Mouse (Mus musculus) hindbrain, embryonic 14.5 days (tissue): ENCODE data around the gene Man1a. TPM values are rescaled to one million over a fixed set of nuclear protein-coding genes. Genes with fewer than 3 reads are reported as not detected.

Experiments
- ATAC-seq: fragments of 200-750 bp; cut with Nextera tagmentation; 2 replicates; pipeline ENCODE4 v1.8.0; 2017; ENCODE audit warnings: moderate number of reproducible peaks, mild to moderate bottlenecking, moderate TSS enrichment, moderate library complexity; ENCODE audit not compliant: low FRiP score
- DNase-seq: peaks from one replicate; pipeline ENCODE4 v3.0.0-alpha.2; 2015; ENCODE audit warnings: low spot score
- H3K27ac ChIP-seq: fragments of 300-500 bp; sonication (generic); 2 replicates; pipeline ENCODE4 v1.5.1; 2014; ENCODE audit warnings: mild to moderate bottlenecking, moderate library complexity
- H3K27me3 ChIP-seq: fragments of 300-500 bp; sonication (generic); 2 replicates; pipeline ENCODE4 v1.6.1; 2014; ENCODE audit warnings: mild to moderate bottlenecking, low read length, mixed read lengths; ENCODE audit not compliant: control insufficient read depth, insufficient read depth
- H3K36me3 ChIP-seq: fragments of 300-500 bp; sonication (generic); replicated peaks from 2 replicates; pipeline ENCODE4 v1.6.1; 2014; ENCODE audit not compliant: control insufficient read depth, insufficient read depth
- H3K4me1 ChIP-seq: fragments of 300-500 bp; sonication (generic); replicated peaks from 2 replicates; pipeline ENCODE4 v1.6.1; 2014; ENCODE audit warnings: antibody characterized with exemption, low read length, mixed read lengths; ENCODE audit not compliant: control insufficient read depth, insufficient read depth
- H3K4me2 ChIP-seq: fragments of 300-500 bp; sonication (generic); replicated peaks from 2 replicates; pipeline ENCODE4 v1.6.1; 2014; ENCODE audit warnings: mild to moderate bottlenecking, moderate library complexity
- H3K4me3 ChIP-seq: fragments of 300-500 bp; sonication (generic); replicated peaks from 2 replicates; pipeline ENCODE4 v1.5.1; 2014; ENCODE audit warnings: mild to moderate bottlenecking, low read length
- H3K9ac ChIP-seq: fragments of 300-500 bp; sonication (generic); 2 replicates; pipeline ENCODE4 v1.6.1; 2014
- H3K9me3 ChIP-seq: fragments of 300-500 bp; sonication (generic); 2 replicates; pipeline ENCODE4 v1.6.1; 2016; ENCODE audit warnings: low read length; ENCODE audit not compliant: control insufficient read depth
- WGBS: fragments of 180-500 bp; shearing (Covaris S2); extraction: QIAGEN DNeasy Blood & Tissue Kit; methylation state at CpG from one replicate; pipeline ENCODE4 v1.1.7; 2014; 5-methylcytosine and 5-hydroxymethylcytosine counted together
- polyA plus RNA-seq: library from polyadenylated mRNA; unstranded; fragments of >200 nt; fragmentation: Nextera tagmentation; extraction: Ambion mirVana; gene quantifications from 2 replicates; pipeline ENCODE4 v1.2.1, GENCODE M21; 2014

Gene Man1a
- polyA plus RNA-seq, 1 experiment from 2014 or later = 7.9 TPM

GRCm38 (mm10) chr10:54047885-54048284, 28.5 kb downstream of the Man1a start:
- Histone ChIP-seq H3K9me3 (no peaks in the 10 kb centered on the region), H3K9ac (no peak overlapping the region), H3K27me3 (no peaks in the 10 kb centered on the region), H3K4me2 (no peak overlapping the region), H3K4me3 (no peak overlapping the region), H3K4me1 (no peaks in the 10 kb centered on the region), H3K36me3 (no peaks in the 10 kb centered on the region), H3K27ac (no peak overlapping the region)
- 90% methylated on average over 4 of the region's 4 CpGs for WGBS
- no peak for DNase-seq
- ATAC-seq = no peak

GRCm38 (mm10) chr10:54043358-54043757, 33.1 kb downstream of the Man1a start:
- H3K9ac ChIP-seq = no peak overlapping the region
- 98% methylated on average over 3 of the region's 3 CpGs for WGBS
- H3K27me3 ChIP-seq = no peaks in the 10 kb centered on the region
- H3K9me3 ChIP-seq = no peaks in the 10 kb centered on the region
- no peak overlapping the region for H3K4me3 ChIP-seq
- ATAC-seq (no peak), DNase-seq (no peak)
- H3K4me2 ChIP-seq = no peak overlapping the region
- H3K27ac ChIP-seq = no peak overlapping the region
- H3K36me3 ChIP-seq = no peaks in the 10 kb centered on the region
- H3K4me1 ChIP-seq = no peaks in the 10 kb centered on the region

- ATAC-seq = no peak
- WGBS = 91% methylated on average over 7 of the region's 7 CpGs
These were observed 34.1 kb downstream of the Man1a start for GRCm38 (mm10) chr10:54042212-54042840.

GRCm38 (mm10) chr10:54040261-54041165, 35.9 kb downstream of the Man1a start:
- no peaks in the 10 kb centered on the region for H3K9me3 ChIP-seq
- H3K27me3 ChIP-seq = no peaks in the 10 kb centered on the region
- 87% methylated on average over 11 of the region's 11 CpGs for WGBS
- H3K4me2 ChIP-seq = no peak overlapping the region
- no peaks in the 10 kb centered on the region for H3K4me1 ChIP-seq
- H3K36me3 ChIP-seq = no peaks in the 10 kb centered on the region
- DNase-seq (no peak), ATAC-seq (peak; percentile 48; the same call in 1 of the 2 replicates)
- no peak overlapping the region for H3K4me3 ChIP-seq
- no peak overlapping the region for H3K9ac ChIP-seq
- H3K27ac ChIP-seq = no peak overlapping the region

More at GRCm38 (mm10) chr10:54042212-54042840, 34.1 kb downstream of the Man1a start:
- Histone ChIP-seq H3K27me3 (no peaks in the 10 kb centered on the region), H3K36me3 (no peaks in the 10 kb centered on the region), H3K4me1 (no peaks in the 10 kb centered on the region), H3K4me3 (no peak overlapping the region), H3K9ac (no peak overlapping the region), H3K9me3 (no peaks in the 10 kb centered on the region), H3K4me2 (no peak overlapping the region), H3K27ac (no peak overlapping the region)
- no peak for DNase-seq

GRCm38 (mm10) chr10:54039754-54040153, 36.7 kb downstream of the Man1a start:
- no peak for ATAC-seq
- WGBS = 90% methylated on average over 4 of the region's 4 CpGs
- Histone ChIP-seq H3K27ac (no peak overlapping the region), H3K27me3 (no peaks in the 10 kb centered on the region), H3K9me3 (no peaks in the 10 kb centered on the region), H3K4me1 (no peaks in the 10 kb centered on the region), H3K36me3 (no peaks in the 10 kb centered on the region), H3K4me2 (no peak overlapping the region), H3K4me3 (no peak overlapping the region), H3K9ac (no peak overlapping the region)
- no peak for DNase-seq

GRCm38 (mm10) chr10:54038734-54039133, 37.7 kb downstream of the Man1a start:
- Histone ChIP-seq H3K4me2 (no peak overlapping the region), H3K9me3 (no peaks in the 10 kb centered on the region), H3K27me3 (no peaks in the 10 kb centered on the region), H3K36me3 (no peaks in the 10 kb centered on the region), H3K27ac (no peak overlapping the region), H3K9ac (no peak overlapping the region), H3K4me1 (no peaks in the 10 kb centered on the region), H3K4me3 (no peak overlapping the region)
- ATAC-seq = no peak
- 87% methylated on average over 10 of the region's 10 CpGs for WGBS
- DNase-seq = no peak

- Histone ChIP-seq H3K4me1 (no peaks in the 10 kb centered on the region), H3K4me2 (no peak overlapping the region), H3K9ac (no peak overlapping the region), H3K36me3 (no peaks in the 10 kb centered on the region), H3K4me3 (no peak overlapping the region), H3K27ac (no peak overlapping the region), H3K27me3 (no peaks in the 10 kb centered on the region), H3K9me3 (no peaks in the 10 kb centered on the region)
- ATAC-seq = no peak
- 85% methylated on average over 5 of the region's 5 CpGs for WGBS
- DNase-seq = no peak
These were observed 38.2 kb downstream of the Man1a start for GRCm38 (mm10) chr10:54038180-54038579.

- no peak overlapping the region for H3K9ac ChIP-seq
- H3K27me3 ChIP-seq = no peaks in the 10 kb centered on the region
- WGBS = 91% methylated on average over 10 of the region's 10 CpGs
- no peak overlapping the region for H3K27ac ChIP-seq
- H3K4me1 ChIP-seq = no peaks in the 10 kb centered on the region
- no peak overlapping the region for H3K4me3 ChIP-seq
- no peaks in the 10 kb centered on the region for H3K9me3 ChIP-seq
- DNase-seq (no peak), ATAC-seq (no peak)
- no peak overlapping the region for H3K4me2 ChIP-seq
- H3K36me3 ChIP-seq = no peaks in the 10 kb centered on the region
These were observed 38.9 kb downstream of the Man1a start for GRCm38 (mm10) chr10:54037348-54038010.

GRCm38 (mm10) chr10:54035586-54035985, 40.8 kb downstream of the Man1a start:
- no peak for ATAC-seq
- no peak overlapping the region for H3K27ac ChIP-seq
- 97% methylated on average over 1 of the region's 1 CpGs for WGBS
- no peak overlapping the region for H3K4me3 ChIP-seq
- no peak overlapping the region for H3K4me2 ChIP-seq
- no peaks in the 10 kb centered on the region for H3K27me3 ChIP-seq
- H3K9me3 ChIP-seq = no peaks in the 10 kb centered on the region
- no peaks in the 10 kb centered on the region for H3K36me3 ChIP-seq
- no peak for DNase-seq
- no peak overlapping the region for H3K9ac ChIP-seq
- H3K4me1 ChIP-seq = no peaks in the 10 kb centered on the region
